In the genomic region with DNA sequence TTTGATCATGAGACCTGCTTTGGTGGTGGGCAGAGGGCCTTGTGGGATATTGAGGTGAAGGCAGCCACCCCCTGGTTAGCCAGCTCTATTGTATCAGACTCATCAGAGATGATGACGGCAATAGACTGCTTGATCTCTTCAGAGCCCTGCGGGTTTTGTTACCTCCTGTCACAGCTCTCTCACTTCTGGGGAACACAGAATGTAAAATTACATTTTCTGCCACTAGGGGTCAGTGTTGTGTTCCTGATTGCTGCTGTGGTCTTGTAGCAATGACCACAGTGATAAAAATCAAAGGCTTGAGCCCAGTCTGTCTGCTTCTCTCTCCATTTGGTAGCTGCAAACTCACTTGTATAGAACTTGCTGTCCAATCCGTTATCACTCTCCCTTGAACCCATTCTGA, we compare ENCODE assay signal across 8 mouse cellular contexts.
DNase-seq lines count a peak whose midpoint lies in the region; ATAC-seq and TF ChIP-seq lines count a peak whose summit lies in the region.

No protein-coding gene starts in this region.

- H3K36me3 ChIP-seq in intestine, postnatal 0 days (ENCODE audit: control insufficient read depth, insufficient read depth) = no peaks in the 10 kb centered on the region
- no peaks in the 10 kb centered on the region for H3K36me3 ChIP-seq in intestine, embryonic 16.5 days (ENCODE audit: control insufficient read depth, insufficient read depth, low read length)
- no peaks in the 10 kb centered on the region for H3K36me3 ChIP-seq in hindbrain, embryonic 11.5 days (ENCODE audit: control insufficient read depth, insufficient read depth, low read length)
- H3K36me3 ChIP-seq in midbrain, embryonic 11.5 days (ENCODE audit: control insufficient read depth, insufficient read depth, low read length) = no peaks in the 10 kb centered on the region

- H3K9me3 ChIP-seq in intestine, postnatal 0 days (ENCODE audit: control insufficient read depth) = no peaks in the 10 kb centered on the region
- no peaks in the 10 kb centered on the region for H3K9me3 ChIP-seq in intestine, embryonic 16.5 days (ENCODE audit: control insufficient read depth, low read length)
- no peaks in the 10 kb centered on the region for H3K9me3 ChIP-seq in hindbrain, embryonic 11.5 days (ENCODE audit: control insufficient read depth, low read length)
- no peaks in the 10 kb centered on the region for H3K9me3 ChIP-seq in midbrain, embryonic 11.5 days (ENCODE audit: control insufficient read depth, low read length)

- H3K4me2 ChIP-seq in intestine, postnatal 0 days (replicated peaks; ENCODE audit: low read depth) = no peak overlapping the region
- no peak overlapping the region for H3K4me2 ChIP-seq in intestine, embryonic 16.5 days (ENCODE audit: low read depth, low read length)
- H3K4me2 ChIP-seq in hindbrain, embryonic 11.5 days (replicated peaks; ENCODE audit: low read depth, low read length) = no peak overlapping the region
- H3K4me2 ChIP-seq in midbrain, embryonic 11.5 days = no peak overlapping the region

- peak; percentile 89 for TF ChIP-seq CTCF in intestine, postnatal 0 days (IDR thresholded peaks at IDR 0.05; ENCODE audit: low read depth)

- H3K9ac ChIP-seq in intestine, postnatal 0 days (ENCODE audit: low read depth, low read length) = no peak overlapping the region
- no peak overlapping the region for H3K9ac ChIP-seq in intestine, embryonic 16.5 days (ENCODE audit: low read depth, low read length)
- H3K9ac ChIP-seq in hindbrain, embryonic 11.5 days (ENCODE audit: low read depth, low read length) = no peak overlapping the region
- no peak overlapping the region; the same call in 1 of the 2 replicates for H3K9ac ChIP-seq in midbrain, embryonic 11.5 days (ENCODE audit: low read length)

- no peaks in the 10 kb centered on the region for H3K27me3 ChIP-seq in intestine, postnatal 0 days (replicated peaks; ENCODE audit: control insufficient read depth, insufficient read depth, low read length)
- no peaks in the 10 kb centered on the region for H3K27me3 ChIP-seq in intestine, embryonic 16.5 days (replicated peaks; ENCODE audit: control insufficient read depth, insufficient read depth, low read length)
- H3K27me3 ChIP-seq in hindbrain, embryonic 11.5 days (ENCODE audit: control insufficient read depth, insufficient read depth, low read length) = no peaks in the 10 kb centered on the region
- H3K27me3 ChIP-seq in midbrain, embryonic 11.5 days (ENCODE audit: control insufficient read depth, insufficient read depth, low read length) = no peaks in the 10 kb centered on the region

- no peak overlapping the region for H3K4me3 ChIP-seq in intestine, postnatal 0 days (ENCODE audit: low read depth, low read length)
- no peak overlapping the region for H3K4me3 ChIP-seq in intestine, embryonic 16.5 days (ENCODE audit: low read length)
- no peak overlapping the region for H3K4me3 ChIP-seq in hindbrain, embryonic 11.5 days (ENCODE audit: low read depth, low read length)
- no peak overlapping the region for H3K4me3 ChIP-seq in midbrain, embryonic 11.5 days (ENCODE audit: low read depth, low read length)

- peak; percentile 6 for DNase-seq in T-cell, adult 2 months (ENCODE audit: low spot score)
- DNase-seq in embryo, embryonic 11 days = peak; percentile 85
- DNase-seq in hindbrain, embryonic 11.5 days (ENCODE audit: low spot score) = peak; percentile 89
- peak; percentile 59 to 91 for DNase-seq in layer of hippocampus, postnatal 14 days (ENCODE audit: low spot score in 2 of 2)
- peak; percentile 99 for DNase-seq in midbrain, embryonic 11.5 days (ENCODE audit: low spot score, missing footprints)
- DNase-seq in thymus, postnatal 25 days = peak; percentile 7

- no peaks in the 10 kb centered on the region for H3K4me1 ChIP-seq in intestine, postnatal 0 days (replicated peaks; ENCODE audit: control insufficient read depth, insufficient read depth, low read length)
- H3K4me1 ChIP-seq in intestine, embryonic 16.5 days (ENCODE audit: control insufficient read depth, insufficient read depth, low read length) = no peaks in the 10 kb centered on the region
- no peaks in the 10 kb centered on the region for H3K4me1 ChIP-seq in hindbrain, embryonic 11.5 days (replicated peaks; ENCODE audit: control insufficient read depth, insufficient read depth, low read length)
- H3K4me1 ChIP-seq in midbrain, embryonic 11.5 days (ENCODE audit: control insufficient read depth, insufficient read depth, low read length) = no peaks in the 10 kb centered on the region

- no peak overlapping the region for H3K27ac ChIP-seq in intestine, postnatal 0 days (ENCODE audit: low read depth, low read length)
- H3K27ac ChIP-seq in intestine, embryonic 16.5 days (ENCODE audit: low read length) = no peak overlapping the region
- no peak overlapping the region for H3K27ac ChIP-seq in hindbrain, embryonic 11.5 days (ENCODE audit: low read depth, low read length)
- H3K27ac ChIP-seq in midbrain, embryonic 11.5 days (ENCODE audit: low read depth, low read length) = no peak overlapping the region

- no peak for ATAC-seq in intestine, postnatal 0 days
- ATAC-seq in intestine, embryonic 16.5 days = no peak
- ATAC-seq in hindbrain, embryonic 11.5 days (ENCODE audit: low FRiP score) = peak; percentile 56; the same call in 1 of the 2 replicates
- peak; percentile 65; the same call in 1 of the 2 replicates for ATAC-seq in midbrain, embryonic 11.5 days (ENCODE audit: low FRiP score)

- WGBS in intestine, postnatal 0 days = 3% methylated on average over 3 of the region's 3 CpGs
- 3% methylated on average over 3 of the region's 3 CpGs for WGBS in intestine, embryonic 16.5 days
- 7% methylated on average over 3 of the region's 3 CpGs for WGBS in hindbrain, embryonic 11.5 days
- 8% methylated on average over 3 of the region's 3 CpGs for WGBS in midbrain, embryonic 11.5 days

Comparison
In these comparisons a context has a peak if more than half of its experiments do, and no peak if none do; other contexts are left out.
1. ATAC-seq: peak in hindbrain, embryonic 11.5 days (single experiment) and midbrain, embryonic 11.5 days (single experiment); none in intestine, postnatal 0 days (single experiment) and intestine, embryonic 16.5 days (single experiment).
2. DNase-seq: peak in every context shown above with its lines; median percentile 99 in midbrain, embryonic 11.5 days; 89 in hindbrain, embryonic 11.5 days; 85 in embryo, embryonic 11 days; 75 in layer of hippocampus, postnatal 14 days; 7 in thymus, postnatal 25 days; 6 in T-cell, adult 2 months.